Mouse (Mus musculus): ENCODE measurements around the gene Hck.

Hck gene

GRCm38 (mm10) chr2:153153033-153153450 is 44.8 kb downstream of the Hck start:
- DNase-seq, result no peak

GRCm38 (mm10) chr2:153157270-153157669 is 49.0 kb downstream of the Hck start:
- DNase-seq, result no peak

GRCm38 (mm10) chr2:153160133-153160532 is 51.9 kb downstream of the Hck start:
- DNase-seq, result no peak

- peak; percentile 94 for DNase-seq
Measured at GRCm38 (mm10) chr2:153160844-153161683, 52.8 kb downstream of the Hck start, which contains the start of gene Tm9sf4. Gene Tm9sf4 (plus strand): TSS chr2:153161303.

- DNase-seq, result no peak
Measured at GRCm38 (mm10) chr2:153161684-153162080, 53.4 kb downstream of the Hck start.

- no peak for DNase-seq
Measured at GRCm38 (mm10) chr2:153167136-153167535, 58.9 kb downstream of the Hck start.

- no peak for DNase-seq
Measured at GRCm38 (mm10) chr2:153168134-153168820, 60.0 kb downstream of the Hck start.

- DNase-seq, result no peak
Measured at GRCm38 (mm10) chr2:153170490-153171224, 62.4 kb downstream of the Hck start.

GRCm38 (mm10) chr2:153171966-153172365 is 63.7 kb downstream of the Hck start:
- no peak for DNase-seq

- DNase-seq, result no peak
Measured at GRCm38 (mm10) chr2:153175995-153176570, 67.8 kb downstream of the Hck start.

- no peak for DNase-seq
Measured at GRCm38 (mm10) chr2:153177188-153177587, 68.9 kb downstream of the Hck start.

GRCm38 (mm10) chr2:153179126-153179860 is 71.0 kb downstream of the Hck start:
- DNase-seq, result peak; percentile 57

- DNase-seq, result no peak
Measured at GRCm38 (mm10) chr2:153179961-153180360, 71.7 kb downstream of the Hck start.

- peak; percentile 29 for DNase-seq
Measured at GRCm38 (mm10) chr2:153186176-153186591, 77.9 kb downstream of the Hck start.

- DNase-seq, result no peak
Measured at GRCm38 (mm10) chr2:153187848-153188247, 79.6 kb downstream of the Hck start.

GRCm38 (mm10) chr2:153191242-153191641 is 83.0 kb downstream of the Hck start:
- DNase-seq, result no peak

GRCm38 (mm10) chr2:153194255-153194654 is 86.0 kb downstream of the Hck start:
- DNase-seq, result no peak

GRCm38 (mm10) chr2:153198485-153198884 is 90.2 kb downstream of the Hck start:
- DNase-seq, result no peak

- no peak for DNase-seq
Measured at GRCm38 (mm10) chr2:153199114-153199513, 90.8 kb downstream of the Hck start.
